Mouse (Mus musculus): ENCODE results near the gene Dirc2. TPM values are rescaled to one million over a fixed set of nuclear protein-coding genes. Genes with fewer than 3 reads are reported as not detected.

The Dirc2 gene
- 17.4 and 18.1 TPM in 2 replicates for polyA plus RNA-seq (2015; fragmentation: Nextera tagmentation; extraction: Ambion mirVana)

- no peaks in the 10 kb centered on the region for H3K36me3 ChIP-seq
- peak; percentile 83 for ATAC-seq (ENCODE audit: insufficient number of reproducible peaks, low FRiP score, low TSS enrichment, low read depth)
- no peaks in the 10 kb centered on the region for H3K9me3 ChIP-seq (replicated peaks)
- peak within 1 kb of the TSS; percentile 83 for H3K9ac ChIP-seq
- WGBS, result under 1% methylated on average over 72 of the region's 78 CpGs
- H3K4me2 ChIP-seq (replicated peaks), result peak within 1 kb of the TSS; percentile 93
- H3K4me3 ChIP-seq (replicated peaks), result peak within 1 kb of the TSS; percentile 87
- peak within 1 kb of the TSS; percentile 65 for H3K27ac ChIP-seq (replicated peaks)
- H3K27me3 ChIP-seq, result no peaks in the 10 kb centered on the region
- H3K4me1 ChIP-seq, result peaks cover 23% of the 10 kb centered on the region
Observed at GRCm38 (mm10) chr16:35768785-35769642, at the start of gene Dirc2. Gene Dirc2 (minus strand): TSS chr16:35769356.

- Histone ChIP-seq H3K36me3 (peaks cover 14% of the 10 kb centered on the region), H3K4me2 (replicated peaks) (no peak overlapping the region), H3K9me3 (replicated peaks) (no peaks in the 10 kb centered on the region), H3K9ac (no peak overlapping the region), H3K27me3 (no peaks in the 10 kb centered on the region), H3K4me3 (replicated peaks) (no peak overlapping the region), H3K27ac (replicated peaks) (no peak overlapping the region), H3K4me1 (0 out of 2 replicates have a peak, but pooled peaks cover 4% of the 10 kb centered on the region)
- WGBS, result 37% methylated on average over 13 of the region's 13 CpGs
- no peak for ATAC-seq (ENCODE audit: insufficient number of reproducible peaks, low FRiP score, low TSS enrichment, low read depth)
Observed at GRCm38 (mm10) chr16:35817255-35818089, 48.3 kb upstream of the Dirc2 start.

GRCm38 (mm10) chr16:35813119-35813518 lies 44.0 kb upstream of the Dirc2 start:
- Histone ChIP-seq H3K4me3 (replicated peaks) (no peak overlapping the region), H3K27ac (replicated peaks) (no peak overlapping the region), H3K36me3 (no peaks in the 10 kb centered on the region), H3K9me3 (replicated peaks) (no peaks in the 10 kb centered on the region), H3K27me3 (no peaks in the 10 kb centered on the region), H3K4me2 (replicated peaks) (no peak overlapping the region), H3K4me1 (0 out of 2 replicates have a peak, but pooled peaks cover 4% of the 10 kb centered on the region), H3K9ac (no peak overlapping the region)
- no peak for ATAC-seq (ENCODE audit: insufficient number of reproducible peaks, low FRiP score, low TSS enrichment, low read depth)
- 68% methylated on average over 3 of the region's 3 CpGs for WGBS

GRCm38 (mm10) chr16:35808838-35809237 lies 39.7 kb upstream of the Dirc2 start:
- Histone ChIP-seq H3K27me3 (no peaks in the 10 kb centered on the region), H3K9ac (no peak overlapping the region), H3K4me1 (no peaks in the 10 kb centered on the region), H3K27ac (replicated peaks) (no peak overlapping the region), H3K4me3 (replicated peaks) (no peak overlapping the region), H3K9me3 (replicated peaks) (no peaks in the 10 kb centered on the region), H3K4me2 (replicated peaks) (no peak overlapping the region), H3K36me3 (no peaks in the 10 kb centered on the region)
- ATAC-seq (ENCODE audit: insufficient number of reproducible peaks, low FRiP score, low TSS enrichment, low read depth), result no peak
- WGBS, result 100% methylated on average over 2 of the region's 2 CpGs

- Histone ChIP-seq H3K9me3 (replicated peaks) (no peaks in the 10 kb centered on the region), H3K27me3 (no peaks in the 10 kb centered on the region), H3K4me3 (replicated peaks) (no peak overlapping the region), H3K27ac (replicated peaks) (no peak overlapping the region), H3K9ac (no peak overlapping the region), H3K36me3 (no peaks in the 10 kb centered on the region), H3K4me2 (replicated peaks) (no peak overlapping the region), H3K4me1 (no peaks in the 10 kb centered on the region)
- 82% methylated on average over 4 of the region's 4 CpGs for WGBS
- no peak for ATAC-seq (ENCODE audit: insufficient number of reproducible peaks, low FRiP score, low TSS enrichment, low read depth)
Observed at GRCm38 (mm10) chr16:35807663-35807992, 38.5 kb upstream of the Dirc2 start.

- H3K4me1 ChIP-seq, result no peaks in the 10 kb centered on the region
- H3K9me3 ChIP-seq (replicated peaks), result no peaks in the 10 kb centered on the region
- H3K9ac ChIP-seq, result no peak overlapping the region
- no peak for ATAC-seq (ENCODE audit: insufficient number of reproducible peaks, low FRiP score, low TSS enrichment, low read depth)
- no peaks in the 10 kb centered on the region for H3K36me3 ChIP-seq
- H3K4me3 ChIP-seq (replicated peaks), result no peak overlapping the region
- H3K27ac ChIP-seq (replicated peaks), result no peak overlapping the region
- WGBS, result 80% methylated on average over 6 of the region's 6 CpGs
- H3K4me2 ChIP-seq (replicated peaks), result no peak overlapping the region
- H3K27me3 ChIP-seq, result no peaks in the 10 kb centered on the region
Observed at GRCm38 (mm10) chr16:35806973-35807662, 38.0 kb upstream of the Dirc2 start.

GRCm38 (mm10) chr16:35803723-35804122 lies 34.6 kb upstream of the Dirc2 start:
- whole genome bisulfite sequencing, result 89% methylated on average over 4 of the region's 4 CpGs
- Histone ChIP-seq H3K27me3 (no peaks in the 10 kb centered on the region), H3K9me3 (replicated peaks) (0 out of 2 replicates have a peak, but pooled peaks cover 4% of the 10 kb centered on the region), H3K27ac (replicated peaks) (no peak overlapping the region), H3K9ac (no peak overlapping the region), H3K4me2 (replicated peaks) (no peak overlapping the region), H3K4me3 (replicated peaks) (no peak overlapping the region), H3K4me1 (no peaks in the 10 kb centered on the region), H3K36me3 (peaks cover 17% of the 10 kb centered on the region; the same call in 1 of the 2 replicates)
- ATAC-seq (ENCODE audit: insufficient number of reproducible peaks, low FRiP score, low TSS enrichment, low read depth), result no peak

GRCm38 (mm10) chr16:35802163-35802562 lies 33.0 kb upstream of the Dirc2 start:
- 0 out of 2 replicates have a peak, but pooled peaks cover 4% of the 10 kb centered on the region for H3K9me3 ChIP-seq (replicated peaks)
- no peak overlapping the region for H3K4me3 ChIP-seq (replicated peaks)
- no peak overlapping the region for H3K4me2 ChIP-seq (replicated peaks)
- no peak overlapping the region for H3K27ac ChIP-seq (replicated peaks)
- H3K36me3 ChIP-seq, result peaks cover 22% of the 10 kb centered on the region; the same call in 1 of the 2 replicates
- no peak; the same call in 1 of the 2 replicates for ATAC-seq (ENCODE audit: insufficient number of reproducible peaks, low FRiP score, low TSS enrichment, low read depth)
- H3K27me3 ChIP-seq, result no peaks in the 10 kb centered on the region
- no peaks in the 10 kb centered on the region for H3K4me1 ChIP-seq
- no peak overlapping the region for H3K9ac ChIP-seq
- WGBS, result 89% methylated on average over 7 of the region's 7 CpGs

GRCm38 (mm10) chr16:35791962-35792521 lies 22.9 kb upstream of the Dirc2 start:
- Histone ChIP-seq H3K4me1 (no peaks in the 10 kb centered on the region), H3K9ac (no peak overlapping the region), H3K36me3 (peaks cover 7% of the 10 kb centered on the region; the same call in 1 of the 2 replicates), H3K27me3 (no peaks in the 10 kb centered on the region), H3K27ac (replicated peaks) (no peak overlapping the region), H3K9me3 (replicated peaks) (no peaks in the 10 kb centered on the region), H3K4me3 (replicated peaks) (no peak overlapping the region), H3K4me2 (replicated peaks) (no peak overlapping the region)
- 80% methylated on average over 6 of the region's 6 CpGs for WGBS
- no peak for ATAC-seq (ENCODE audit: insufficient number of reproducible peaks, low FRiP score, low TSS enrichment, low read depth)

GRCm38 (mm10) chr16:35788330-35788729 lies 19.2 kb upstream of the Dirc2 start:
- Histone ChIP-seq H3K27me3 (no peaks in the 10 kb centered on the region), H3K9ac (no peak overlapping the region), H3K4me1 (no peaks in the 10 kb centered on the region), H3K4me2 (replicated peaks) (no peak overlapping the region), H3K4me3 (replicated peaks) (no peak overlapping the region), H3K27ac (replicated peaks) (no peak overlapping the region), H3K9me3 (replicated peaks) (no peaks in the 10 kb centered on the region), H3K36me3 (peaks cover 7% of the 10 kb centered on the region; the same call in 1 of the 2 replicates)
- 91% methylated on average over 6 of the region's 6 CpGs for WGBS
- no peak for ATAC-seq (ENCODE audit: insufficient number of reproducible peaks, low FRiP score, low TSS enrichment, low read depth)
